Mouse (Mus musculus): ENCODE results near the gene Ice1. TPM values are rescaled to one million over a fixed set of nuclear protein-coding genes. Genes with fewer than 3 reads are reported as not detected.

Gene Ice1
- polyA plus RNA-seq, 1 experiment, result 25.6 TPM

DNA sequence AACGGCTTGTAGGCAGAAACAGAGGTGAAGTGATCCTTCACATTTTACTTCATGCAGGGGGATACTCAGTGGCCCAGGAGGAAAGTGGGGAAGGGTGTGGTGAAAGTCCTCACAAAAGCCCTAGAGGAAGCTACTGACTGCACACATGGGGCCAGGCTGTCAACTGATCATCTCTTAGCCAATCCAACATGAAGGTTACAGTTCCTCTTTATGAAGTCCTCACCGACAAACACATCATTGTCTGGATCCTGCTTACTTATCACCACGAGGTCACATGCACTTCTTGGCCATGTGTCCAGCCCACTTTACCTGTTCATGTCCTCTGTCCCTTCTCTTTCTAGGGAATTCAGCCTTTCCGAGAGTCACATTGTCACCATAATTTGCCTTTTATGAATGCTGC lies 22.3 kb upstream of the Ice1 start:
- no peak for DNase-seq
- no peak for TF ChIP-seq CTCF (IDR thresholded peaks at IDR 0.05; ENCODE audit: insufficient read depth, low read length)
- TF ChIP-seq POLR2A (IDR thresholded peaks at IDR 0.05; ENCODE audit: borderline replicate concordance, extremely low read depth, low read depth, low read length), result no peak
- Histone ChIP-seq H3K4me1 (ENCODE audit: control insufficient read depth, insufficient read depth, low read length) (0 out of 2 replicates have a peak, but pooled peaks cover under 1% of the 10 kb centered on the region), H3K4me3 (replicated peaks; ENCODE audit: extremely low read depth, low read depth, low read length) (no peak overlapping the region)
- 68% methylated on average over 4 of the region's 4 CpGs for WGBS

DNA sequence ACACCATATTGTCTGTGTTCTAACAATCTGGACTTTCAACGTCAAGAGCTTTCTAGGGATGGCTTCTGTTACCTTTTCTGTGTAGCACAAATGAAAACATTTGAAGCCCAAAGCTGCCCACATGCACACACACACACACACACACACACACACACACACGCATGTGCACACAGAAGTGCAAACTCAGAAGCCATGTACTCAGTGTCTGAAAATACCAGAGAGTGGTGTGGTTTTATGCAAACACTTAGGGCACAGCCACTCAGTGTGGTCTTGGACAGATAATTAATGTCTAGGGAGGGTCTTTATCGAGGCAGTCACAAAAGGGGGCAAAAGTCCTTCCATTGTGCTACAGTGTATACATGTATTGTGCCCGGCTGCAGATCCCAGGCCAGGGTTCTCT lies 19.3 kb upstream of the Ice1 start:
- 54% methylated on average over 4 of the region's 4 CpGs for WGBS
- no peak for DNase-seq
- no peak overlapping the region for H3K4me3 ChIP-seq (replicated peaks; ENCODE audit: extremely low read depth, low read depth, low read length)
- TF ChIP-seq POLR2A (IDR thresholded peaks at IDR 0.05; ENCODE audit: borderline replicate concordance, extremely low read depth, low read depth, low read length), result no peak
- TF ChIP-seq CTCF (IDR thresholded peaks at IDR 0.05; ENCODE audit: insufficient read depth, low read length), result no peak
- peaks cover 9% of the 10 kb centered on the region for H3K4me1 ChIP-seq (ENCODE audit: control insufficient read depth, insufficient read depth, low read length)

DNA sequence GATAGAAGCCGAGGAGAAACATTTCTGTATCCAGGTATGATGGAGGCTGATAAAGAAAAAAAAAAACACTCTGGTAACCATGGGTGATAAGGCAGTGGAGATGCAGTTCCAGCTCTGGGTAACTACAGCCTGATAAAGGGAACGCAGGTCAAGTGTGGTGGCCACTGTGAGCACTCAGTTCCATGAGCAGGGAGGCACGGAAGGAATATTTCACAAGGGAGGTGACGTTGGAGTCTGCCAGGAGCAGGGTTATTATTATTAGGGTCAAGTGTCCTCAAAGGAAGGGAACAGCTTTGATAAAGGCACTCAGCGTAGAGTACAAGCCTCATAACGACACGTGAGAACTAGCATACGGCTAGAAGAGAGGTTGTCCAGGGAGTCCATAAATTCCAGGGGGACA lies 18.9 kb upstream of the Ice1 start:
- TF ChIP-seq POLR2A (IDR thresholded peaks at IDR 0.05; ENCODE audit: borderline replicate concordance, extremely low read depth, low read depth, low read length), result no peak
- no peak for TF ChIP-seq CTCF (IDR thresholded peaks at IDR 0.05; ENCODE audit: insufficient read depth, low read length)
- peaks cover 9% of the 10 kb centered on the region for H3K4me1 ChIP-seq (ENCODE audit: control insufficient read depth, insufficient read depth, low read length)
- 64% methylated on average over 8 of the region's 8 CpGs for WGBS
- no peak overlapping the region for H3K4me3 ChIP-seq (replicated peaks; ENCODE audit: extremely low read depth, low read depth, low read length)
- DNase-seq, result peak; percentile 46

DNA sequence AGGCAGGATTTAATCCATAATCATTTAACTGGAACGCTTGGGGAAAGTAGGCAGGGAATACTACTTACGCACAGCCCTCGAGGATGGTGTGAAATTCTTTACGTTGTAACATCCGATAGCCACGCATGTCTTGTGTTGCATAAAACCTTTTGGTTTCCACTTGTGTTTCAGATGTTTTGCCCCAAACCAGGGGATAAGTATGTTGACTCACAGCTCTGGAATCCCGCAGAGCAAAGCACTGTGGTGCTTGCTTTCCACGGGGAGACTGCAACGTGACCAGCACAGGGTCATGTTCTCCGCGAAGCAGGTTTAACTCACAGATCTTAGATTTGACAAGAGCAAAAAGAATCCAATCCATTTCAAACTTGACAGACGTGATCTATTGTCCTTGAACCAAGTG lies 18.1 kb upstream of the Ice1 start:
- WGBS, result 63% methylated on average over 12 of the region's 12 CpGs
- DNase-seq, result no peak

DNA sequence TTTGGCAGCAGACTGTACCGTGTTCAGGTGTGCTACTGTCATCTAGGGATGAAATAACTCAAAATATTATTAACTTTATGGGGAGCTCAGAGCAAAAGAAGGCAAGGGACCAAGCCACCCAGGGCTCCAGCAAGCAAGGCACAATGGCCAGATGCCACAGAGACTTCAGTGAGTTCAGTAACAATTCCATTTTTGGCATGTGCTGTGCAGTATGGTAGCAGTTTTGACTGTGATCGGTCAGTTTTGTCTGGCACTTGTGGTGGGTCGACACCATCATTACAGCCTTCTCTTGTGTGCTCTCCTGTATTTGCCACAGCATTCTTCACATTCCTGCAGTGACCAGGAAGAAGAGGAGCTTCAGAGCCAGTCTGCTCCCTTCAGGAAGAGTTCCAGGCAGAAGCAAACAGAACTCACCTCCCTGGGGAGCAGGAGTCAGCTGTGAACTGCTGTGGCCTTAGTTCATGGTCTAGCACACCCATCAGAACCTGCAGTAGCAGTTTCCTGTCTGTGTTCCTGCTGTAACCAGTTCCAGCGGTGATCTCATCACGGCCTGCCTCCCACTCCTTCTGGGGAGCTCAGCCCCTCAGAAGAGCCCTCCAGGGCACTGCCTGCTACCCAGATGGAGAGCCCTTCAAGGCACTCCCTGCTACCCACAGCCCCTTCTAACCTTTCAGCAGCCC lies 16.8 kb upstream of the Ice1 start:
- Histone ChIP-seq H3K4me3 (replicated peaks; ENCODE audit: extremely low read depth, low read depth, low read length) (no peak overlapping the region), H3K4me1 (ENCODE audit: control insufficient read depth, insufficient read depth, low read length) (peaks cover 15% of the 10 kb centered on the region)
- 23% methylated on average over 5 of the region's 5 CpGs for WGBS
- DNase-seq, result peak; percentile 48
- TF ChIP-seq CTCF (IDR thresholded peaks at IDR 0.05; ENCODE audit: insufficient read depth, low read length), result no peak
- TF ChIP-seq POLR2A (IDR thresholded peaks at IDR 0.05; ENCODE audit: borderline replicate concordance, extremely low read depth, low read depth, low read length), result no peak

More for the DNA sequence above, 18.1 kb upstream of the Ice1 start:
- Histone ChIP-seq H3K4me1 (ENCODE audit: control insufficient read depth, insufficient read depth, low read length) (peaks cover 9% of the 10 kb centered on the region), H3K4me3 (replicated peaks; ENCODE audit: extremely low read depth, low read depth, low read length) (no peak overlapping the region)
- TF ChIP-seq POLR2A (IDR thresholded peaks at IDR 0.05; ENCODE audit: borderline replicate concordance, extremely low read depth, low read depth, low read length) (no peak), CTCF (IDR thresholded peaks at IDR 0.05; ENCODE audit: insufficient read depth, low read length) (no peak)

DNA sequence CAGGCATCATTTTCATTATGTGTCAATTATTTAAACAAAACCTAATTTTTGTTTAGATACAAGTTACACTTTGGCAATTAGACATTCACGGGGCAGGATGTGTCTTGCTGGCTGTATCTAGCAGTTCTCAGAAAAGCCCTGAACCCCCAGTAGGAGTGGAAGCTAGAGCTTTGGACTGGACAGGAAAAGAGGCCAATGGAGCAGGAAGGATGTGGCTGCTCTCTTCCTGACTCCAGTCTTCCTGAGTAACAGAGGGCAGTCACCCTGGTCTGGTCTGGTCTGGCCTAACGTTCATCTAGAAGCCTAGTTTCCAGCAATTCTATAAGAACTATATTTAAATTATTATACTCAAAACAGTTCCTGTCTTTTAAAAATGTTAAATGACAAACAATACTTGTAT lies 16.0 kb upstream of the Ice1 start:
- 51% methylated on average over 2 of the region's 2 CpGs for WGBS
- DNase-seq, result no peak

DNA sequence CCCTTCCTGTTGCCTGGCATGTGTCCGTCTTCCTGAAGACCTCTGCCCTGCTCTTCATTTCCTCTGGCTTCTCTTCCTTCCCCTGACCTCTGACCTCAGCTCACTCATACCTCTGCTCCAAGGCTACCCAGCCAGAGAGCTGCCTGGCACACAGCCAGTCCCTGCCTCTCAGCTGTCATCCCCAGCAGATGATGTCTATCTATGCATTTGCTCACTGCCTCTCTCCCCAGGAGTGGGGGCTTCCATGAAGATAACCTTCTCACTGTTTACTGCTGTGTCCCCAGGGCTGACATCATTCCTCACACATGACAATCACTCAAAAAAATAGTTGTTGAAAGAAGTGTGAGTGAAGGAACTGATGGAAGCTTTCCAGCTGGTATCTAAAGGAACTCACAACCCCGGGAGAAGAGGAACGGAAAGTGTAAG lies 12.6 kb upstream of the Ice1 start:
- peaks cover 15% of the 10 kb centered on the region for H3K4me1 ChIP-seq (ENCODE audit: control insufficient read depth, insufficient read depth, low read length)
- DNase-seq, result no peak
- 32% methylated on average over 3 of the region's 3 CpGs for WGBS
- no peak overlapping the region for H3K4me3 ChIP-seq (replicated peaks; ENCODE audit: extremely low read depth, low read depth, low read length)
- TF ChIP-seq POLR2A (IDR thresholded peaks at IDR 0.05; ENCODE audit: borderline replicate concordance, extremely low read depth, low read depth, low read length) (no peak), CTCF (IDR thresholded peaks at IDR 0.05; ENCODE audit: insufficient read depth, low read length) (no peak)

More for the DNA sequence above, 16.0 kb upstream of the Ice1 start:
- TF ChIP-seq CTCF (IDR thresholded peaks at IDR 0.05; ENCODE audit: insufficient read depth, low read length) (no peak), POLR2A (IDR thresholded peaks at IDR 0.05; ENCODE audit: borderline replicate concordance, extremely low read depth, low read depth, low read length) (no peak)
- H3K4me1 ChIP-seq (ENCODE audit: control insufficient read depth, insufficient read depth, low read length), result peaks cover 15% of the 10 kb centered on the region
- H3K4me3 ChIP-seq (replicated peaks; ENCODE audit: extremely low read depth, low read depth, low read length), result no peak overlapping the region

DNA sequence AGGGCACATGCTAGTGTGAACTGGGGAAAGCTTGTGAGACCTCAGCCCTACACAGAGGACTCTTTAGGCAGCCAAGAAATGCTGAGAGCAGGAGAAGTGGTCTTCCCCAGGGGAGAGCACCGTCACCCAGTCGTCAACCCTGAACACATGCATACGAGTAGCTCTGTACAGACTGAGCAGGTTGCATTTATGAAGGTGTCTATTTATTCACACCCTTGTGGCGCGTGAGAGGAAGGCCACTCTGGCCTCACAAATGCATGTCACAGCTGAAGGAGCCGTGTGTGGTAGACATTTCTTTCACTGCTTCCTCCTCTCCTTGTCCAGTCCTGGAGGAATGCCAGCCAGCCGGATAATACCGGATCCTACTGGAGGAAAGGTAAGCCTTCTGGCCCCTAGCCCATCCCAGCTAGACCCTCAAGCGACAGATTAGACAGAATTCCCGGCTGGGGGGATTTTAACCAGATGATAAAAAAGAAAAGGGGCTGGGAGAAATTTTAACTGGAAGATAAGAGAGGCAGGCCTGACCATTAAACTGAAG lies 8.6 kb upstream of the Ice1 start:
- TF ChIP-seq POLR2A (IDR thresholded peaks at IDR 0.05; ENCODE audit: borderline replicate concordance, extremely low read depth, low read depth, low read length), result no peak
- TF ChIP-seq CTCF (IDR thresholded peaks at IDR 0.05; ENCODE audit: insufficient read depth, low read length), result no peak
- 38% methylated on average over 10 of the region's 10 CpGs for WGBS
- H3K4me1 ChIP-seq (ENCODE audit: control insufficient read depth, insufficient read depth, low read length), result peaks cover 6% of the 10 kb centered on the region
- H3K4me3 ChIP-seq (replicated peaks; ENCODE audit: extremely low read depth, low read depth, low read length), result no peak overlapping the region
- DNase-seq, result no peak

DNA sequence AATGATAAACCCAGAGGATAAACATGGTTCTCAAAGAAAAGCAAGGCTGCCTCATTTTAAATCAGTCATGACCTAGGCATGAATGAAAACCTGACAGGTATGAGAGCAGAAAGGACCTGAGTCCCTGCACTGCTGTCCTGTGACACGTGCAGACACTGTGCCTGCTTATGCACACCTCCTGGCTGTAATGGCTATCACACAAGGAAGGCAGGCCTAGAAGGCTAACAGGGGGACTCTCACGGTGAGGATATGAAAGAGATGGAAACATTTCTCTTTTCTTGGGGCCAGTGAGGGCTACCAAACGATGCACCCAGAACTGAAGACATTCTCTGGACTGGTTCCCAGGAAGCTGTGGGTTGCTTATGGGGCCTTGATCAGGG lies 6.6 kb upstream of the Ice1 start:
- Histone ChIP-seq H3K4me1 (ENCODE audit: control insufficient read depth, insufficient read depth, low read length) (no peaks in the 10 kb centered on the region), H3K4me3 (replicated peaks; ENCODE audit: extremely low read depth, low read depth, low read length) (no peak overlapping the region)
- WGBS, result 41% methylated on average over 3 of the region's 3 CpGs
- TF ChIP-seq CTCF (IDR thresholded peaks at IDR 0.05; ENCODE audit: insufficient read depth, low read length) (no peak), POLR2A (IDR thresholded peaks at IDR 0.05; ENCODE audit: borderline replicate concordance, extremely low read depth, low read depth, low read length) (no peak)
- no peak for DNase-seq

Measured in lung, adult 2 months (tissue).